Mouse (Mus musculus): ENCODE results near the gene Tmem205.

Tmem205 gene

GRCm38 (mm10) chr9:21943046-21943445 lies 15.7 kb upstream of the Tmem205 start:
- peak; percentile 85 for DNase-seq

GRCm38 (mm10) chr9:21938234-21938855 lies 11.0 kb upstream of the Tmem205 start:
- DNase-seq: peak; percentile 91

GRCm38 (mm10) chr9:21937711-21938175 lies 10.4 kb upstream of the Tmem205 start:
- peak; percentile 92 for DNase-seq

GRCm38 (mm10) chr9:21936692-21937570 lies 9.6 kb upstream of the Tmem205 start, which contains the start of gene Plppr2:
Gene Plppr2 (plus strand): TSS chr9:21937033.
- peak; percentile 99 for DNase-seq

GRCm38 (mm10) chr9:21935466-21936131 lies 8.2 kb upstream of the Tmem205 start:
- peak; percentile 87 for DNase-seq

GRCm38 (mm10) chr9:21934021-21934420 lies 6.7 kb upstream of the Tmem205 start:
- no peak for DNase-seq

- peak; percentile 89 for DNase-seq
Observed at GRCm38 (mm10) chr9:21932445-21933137, 5.2 kb upstream of the Tmem205 start.

- DNase-seq: peak; percentile 91
Observed at GRCm38 (mm10) chr9:21932006-21932405, 4.7 kb upstream of the Tmem205 start.

- DNase-seq: peak; percentile 90
Observed at GRCm38 (mm10) chr9:21929208-21929607, 1.9 kb upstream of the Tmem205 start.

- no peak for DNase-seq
Observed at GRCm38 (mm10) chr9:21926784-21927183, 572 bp downstream of the Tmem205 start.

GRCm38 (mm10) chr9:21926155-21926554 lies 1.2 kb downstream of the Tmem205 start:
- peak; percentile 94 for DNase-seq

GRCm38 (mm10) chr9:21925506-21925905 lies 1.9 kb downstream of the Tmem205 start:
- no peak for DNase-seq

GRCm38 (mm10) chr9:21925034-21925433 lies 2.3 kb downstream of the Tmem205 start:
- no peak for DNase-seq

GRCm38 (mm10) chr9:21924099-21924493 lies 3.3 kb downstream of the Tmem205 start:
- peak; percentile 100 for DNase-seq

- DNase-seq: peak; percentile 86
Observed at GRCm38 (mm10) chr9:21923490-21924098, 3.8 kb downstream of the Tmem205 start.

- no peak for DNase-seq
Observed at GRCm38 (mm10) chr9:21923036-21923435, 4.3 kb downstream of the Tmem205 start.

- peak; percentile 92 for DNase-seq
Observed at GRCm38 (mm10) chr9:21918692-21919384, 8.5 kb downstream of the Tmem205 start.

- DNase-seq: peak; percentile 100
Observed at GRCm38 (mm10) chr9:21918035-21918592, 9.2 kb downstream of the Tmem205 start, which contains the start of gene Rab3d. Gene Rab3d (minus strand): TSS chr9:21918192.

GRCm38 (mm10) chr9:21917493-21918034 lies 9.8 kb downstream of the Tmem205 start:
- DNase-seq: no peak

GRCm38 (mm10) chr9:21916851-21917492 lies 10.4 kb downstream of the Tmem205 start:
- peak; percentile 93 for DNase-seq
